Mouse (Mus musculus) retina, adult 2 months (tissue): ENCODE results near the gene Dcdc2b.

Experiments
- DNase-seq: peaks from one replicate; pipeline ENCODE4 v3.0.0-alpha.2; 2012; ENCODE audit warnings: low read depth, low spot score

Gene Dcdc2b

DNA sequence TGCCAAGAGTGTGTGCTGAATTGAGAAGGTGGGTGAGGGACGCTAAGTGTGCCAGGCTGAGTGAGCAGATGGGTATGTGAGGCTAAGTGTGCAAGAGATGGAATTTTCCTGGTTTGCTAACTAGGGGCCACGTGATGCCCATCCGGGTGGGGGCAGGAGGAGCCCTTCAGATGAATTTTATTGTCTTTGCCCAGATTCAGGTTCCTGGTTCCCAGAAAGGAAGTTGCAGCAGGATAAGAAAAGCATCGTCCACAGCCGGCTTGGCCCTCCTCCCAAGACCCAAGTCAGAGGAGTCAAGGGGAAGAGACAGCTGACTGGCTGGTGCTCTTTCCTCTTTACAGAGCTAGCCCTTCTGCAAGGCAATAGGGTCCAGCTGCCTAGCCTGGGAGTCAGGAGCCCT lies 35.6 kb downstream of the Dcdc2b start, which contains the start of gene Fam167b:
TSS of gene Fam167b (minus strand) at position 84 of the 400 bp plus-strand sequence.
- no peak for DNase-seq

DNA sequence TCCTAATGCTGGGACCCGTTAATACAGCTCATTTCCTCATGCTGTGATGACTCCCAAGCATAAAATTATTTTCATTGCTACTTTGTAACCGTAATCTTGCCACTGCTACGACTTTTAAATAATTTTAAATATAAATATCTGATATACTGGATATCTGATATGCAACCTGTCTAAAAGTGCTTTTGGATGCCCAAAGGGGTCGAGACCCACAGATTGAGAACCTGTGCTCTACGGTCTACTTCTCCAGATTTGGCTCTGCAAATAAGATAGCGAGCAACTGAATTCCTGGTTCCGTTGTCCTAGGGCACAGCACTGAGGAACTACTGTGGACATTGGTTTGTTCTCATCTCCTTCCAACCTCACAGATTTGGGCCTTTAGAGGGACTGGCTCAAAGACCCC lies 36.4 kb downstream of the Dcdc2b start:
- DNase-seq, result no peak

DNA sequence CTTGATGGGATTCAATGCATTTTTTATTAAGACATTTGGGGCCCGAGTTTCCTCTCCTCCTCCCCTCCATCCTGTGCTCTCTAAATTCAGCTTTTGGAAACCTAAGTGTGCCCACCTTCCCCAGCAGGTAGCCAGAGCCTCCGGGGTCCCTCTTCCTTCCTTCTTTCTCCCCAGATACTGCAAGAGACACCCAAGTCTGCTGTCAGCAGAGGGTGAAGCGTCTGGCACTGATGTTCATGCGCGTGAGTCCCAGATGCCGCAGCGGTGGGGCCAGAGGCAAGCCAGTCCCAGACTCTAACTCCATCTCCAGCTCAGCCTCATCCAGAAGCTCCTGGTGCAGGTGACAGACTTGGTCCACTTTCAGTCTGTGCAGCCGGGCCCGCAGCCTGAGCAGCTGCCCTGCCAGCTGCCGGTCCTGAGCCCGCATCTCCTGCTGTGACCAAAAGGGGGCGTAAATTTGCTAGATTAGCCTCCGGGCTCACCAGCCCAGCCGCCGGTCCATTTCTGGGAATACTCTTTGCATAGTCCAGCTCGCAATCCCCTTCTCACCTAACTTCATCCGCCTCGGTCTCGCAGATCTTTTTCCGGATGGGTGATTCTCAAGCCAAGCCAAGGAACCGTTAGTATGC lies 37.1 kb downstream of the Dcdc2b start:
- no peak for DNase-seq

DNA sequence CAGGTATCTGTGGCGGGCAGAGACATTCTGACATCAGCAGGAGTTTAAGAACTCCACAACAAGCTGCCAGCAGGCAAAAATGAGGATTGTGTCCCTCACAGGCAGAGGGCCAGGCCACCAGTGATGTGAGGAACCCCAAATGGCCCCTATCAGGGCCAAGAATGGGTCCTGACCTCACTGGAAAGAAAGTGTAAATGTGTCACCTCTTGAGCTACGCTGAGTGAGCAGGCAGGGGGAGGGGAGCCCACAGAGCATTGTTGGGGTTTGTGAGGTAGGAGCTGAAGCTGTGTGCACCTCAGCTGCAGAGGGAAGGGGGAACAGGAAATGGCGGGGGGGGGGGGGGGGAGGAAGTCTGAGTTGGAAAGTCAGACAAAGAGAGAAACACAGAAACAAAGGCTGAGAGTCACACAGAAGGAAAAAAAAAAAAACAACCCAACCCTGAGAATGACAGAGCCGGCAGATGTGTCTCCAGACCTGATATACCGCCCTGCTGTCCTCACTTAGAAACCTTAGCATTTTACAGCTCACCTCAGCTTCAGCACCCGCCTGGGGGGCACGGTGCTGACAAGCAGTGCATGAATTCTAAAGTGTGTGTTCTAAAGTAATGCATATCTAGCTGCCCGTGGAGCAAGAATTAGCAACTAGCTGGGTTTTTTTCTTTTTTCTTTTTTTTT lies 38.7 kb downstream of the Dcdc2b start:
- DNase-seq, result no peak

DNA sequence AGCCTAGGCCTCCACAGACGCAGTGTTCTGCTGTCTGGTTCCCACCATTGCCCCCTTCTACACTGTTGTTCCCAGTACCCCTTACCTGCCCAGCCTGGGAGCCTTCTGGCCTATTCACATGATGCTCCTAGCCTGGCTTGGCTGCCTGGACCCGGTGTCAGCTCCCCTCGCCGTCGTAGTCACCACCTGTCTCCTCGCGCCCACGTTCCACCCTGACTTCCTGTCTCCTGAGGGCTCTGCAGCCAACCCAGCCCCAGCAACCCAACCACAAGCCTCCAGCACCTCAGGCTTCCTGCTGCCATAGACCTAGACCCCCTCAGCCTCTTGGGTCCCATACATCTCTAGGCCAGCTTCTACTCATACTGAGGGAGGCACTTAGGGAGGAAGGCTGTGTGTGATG lies 40.6 kb downstream of the Dcdc2b start, which contains the start of gene Lck:
TSS of gene Lck (minus strand) at position 212 of the 400 bp plus-strand sequence.
- no peak for DNase-seq

DNA sequence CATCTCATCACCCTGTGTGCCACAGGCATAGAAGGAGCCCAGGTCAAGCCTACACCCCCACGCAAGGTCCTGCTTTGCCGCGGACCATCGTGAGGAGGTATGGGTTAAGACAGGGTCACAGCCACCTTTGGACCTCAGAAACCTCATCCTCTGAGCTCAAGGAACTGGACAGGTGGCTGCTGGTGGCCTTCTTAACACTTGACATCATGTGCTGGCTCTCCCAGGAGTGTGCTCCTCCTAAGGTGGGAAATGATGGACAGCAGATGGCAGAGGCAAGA lies 41.0 kb downstream of the Dcdc2b start:
- DNase-seq, result no peak

DNA sequence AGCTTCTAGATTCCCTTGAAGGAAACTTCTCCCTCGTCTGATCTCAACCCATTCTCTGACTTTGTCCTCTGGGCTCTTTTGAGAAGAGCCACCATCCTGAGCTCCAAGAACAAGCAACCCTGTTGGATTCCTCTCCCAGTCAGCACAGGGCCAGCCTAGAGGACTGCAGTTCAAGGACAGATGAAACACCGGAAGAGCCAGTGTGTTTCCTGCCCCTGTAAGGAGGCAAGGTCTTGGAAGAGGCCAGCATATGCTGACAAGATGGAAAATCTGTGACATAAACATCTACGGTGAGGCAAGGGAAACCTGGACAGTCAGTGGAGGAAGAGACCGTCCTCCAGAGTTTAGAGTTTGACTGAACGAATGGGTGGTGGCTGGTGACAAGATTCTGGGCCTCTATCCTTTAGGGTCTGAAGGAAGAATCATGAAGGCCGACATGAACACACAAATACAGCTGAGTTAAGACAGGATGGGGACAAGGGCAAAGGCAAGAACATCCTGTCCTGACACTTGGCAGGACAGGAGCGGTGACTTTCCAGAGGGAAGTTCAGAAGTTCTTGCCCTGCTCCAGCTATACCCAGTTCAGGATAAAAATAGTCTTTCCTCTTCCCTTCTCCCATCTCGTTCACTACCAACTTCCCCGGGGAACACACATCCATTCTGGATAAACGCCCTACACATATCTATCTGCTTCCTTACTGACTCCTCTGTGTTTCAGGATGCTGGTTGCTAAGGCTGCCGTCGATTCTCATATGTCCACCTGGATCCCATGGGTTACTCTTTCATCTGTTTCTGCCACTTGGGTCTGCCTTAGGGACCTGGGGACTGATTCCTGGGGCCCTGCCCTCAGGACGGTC lies 41.6 kb downstream of the Dcdc2b start:
- DNase-seq, result no peak

DNA sequence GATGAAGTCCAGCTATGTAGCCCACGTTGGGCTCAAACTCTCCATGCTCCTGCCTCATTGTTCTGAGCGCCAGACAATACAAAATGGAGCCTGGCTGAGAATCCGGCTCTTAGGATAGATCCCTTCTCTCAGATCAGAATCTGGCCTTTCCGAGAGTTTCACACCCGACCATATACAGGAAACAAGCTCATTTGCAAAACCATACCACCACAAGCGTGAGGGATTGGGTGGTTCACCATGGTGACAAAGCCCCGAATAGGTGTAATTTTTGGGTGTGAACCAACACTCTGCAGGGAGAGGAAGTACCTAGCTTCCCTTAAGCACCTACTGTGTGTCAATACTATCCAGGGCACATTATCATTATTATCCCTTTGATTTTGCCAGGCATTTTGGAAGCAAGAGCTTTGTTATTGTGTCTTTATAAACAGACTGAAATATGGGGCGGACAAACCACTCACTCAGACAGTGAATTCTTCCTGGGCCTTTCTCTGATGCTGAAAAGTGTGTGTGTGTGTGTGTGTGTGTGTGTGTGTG lies 42.4 kb downstream of the Dcdc2b start:
- no peak for DNase-seq

DNA sequence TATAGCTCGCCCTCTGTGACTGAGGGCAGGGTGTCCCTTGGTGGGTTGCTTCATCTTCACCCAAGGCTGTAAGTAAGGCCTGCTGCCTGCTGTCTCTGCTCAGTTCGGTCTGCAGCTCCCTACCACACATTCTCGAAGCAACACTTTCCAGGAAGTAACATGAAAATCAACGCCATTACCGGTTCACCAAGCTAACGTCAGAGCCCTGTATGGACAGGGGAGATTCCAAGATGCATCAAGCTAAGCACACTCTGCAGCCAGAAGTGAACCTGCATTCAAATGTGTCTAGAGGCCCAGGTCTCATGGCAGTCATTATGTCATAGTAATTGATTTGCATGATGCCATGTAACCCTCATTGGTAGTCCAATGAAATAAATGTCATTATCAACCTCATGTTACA lies 44.0 kb downstream of the Dcdc2b start:
- DNase-seq, result no peak

DNA sequence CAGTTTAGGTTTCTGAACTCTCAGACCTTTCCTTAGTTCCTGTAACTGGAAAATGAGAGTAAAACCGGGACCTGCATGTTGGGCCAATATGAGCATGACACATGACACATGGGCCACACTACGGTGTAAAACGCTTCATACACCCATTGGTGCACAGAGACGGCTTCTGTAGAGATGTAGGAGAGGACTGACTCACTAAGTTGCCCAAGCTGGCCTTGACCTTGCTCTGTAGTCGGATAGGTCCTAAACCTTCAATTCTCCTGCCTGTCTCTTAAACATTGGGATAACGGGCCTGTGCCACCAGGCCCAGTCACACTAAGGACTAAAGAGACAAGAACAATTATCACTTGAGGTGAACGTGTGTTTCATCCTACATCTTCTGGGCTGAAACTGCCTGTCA lies 45.7 kb downstream of the Dcdc2b start:
- no peak for DNase-seq

DNA sequence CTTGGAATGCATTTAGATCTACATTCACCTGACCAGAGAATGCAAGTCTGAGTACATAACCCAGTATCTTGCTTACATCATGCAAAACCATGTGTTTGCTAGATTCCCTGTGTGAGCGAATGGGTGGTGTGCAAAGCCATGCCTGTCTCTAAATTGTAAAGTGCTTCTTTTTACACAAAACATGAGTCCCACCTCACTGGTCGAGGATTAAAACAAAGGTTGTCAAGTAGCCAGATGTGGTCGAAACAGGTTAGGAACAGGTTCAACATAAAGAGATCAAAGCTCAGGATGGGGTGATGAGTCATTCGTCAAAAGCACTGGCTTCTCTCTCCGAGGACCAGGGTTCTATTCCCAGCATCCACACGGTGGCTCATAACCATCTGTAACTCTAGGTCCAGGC lies 48.9 kb downstream of the Dcdc2b start:
- DNase-seq, result no peak

DNA sequence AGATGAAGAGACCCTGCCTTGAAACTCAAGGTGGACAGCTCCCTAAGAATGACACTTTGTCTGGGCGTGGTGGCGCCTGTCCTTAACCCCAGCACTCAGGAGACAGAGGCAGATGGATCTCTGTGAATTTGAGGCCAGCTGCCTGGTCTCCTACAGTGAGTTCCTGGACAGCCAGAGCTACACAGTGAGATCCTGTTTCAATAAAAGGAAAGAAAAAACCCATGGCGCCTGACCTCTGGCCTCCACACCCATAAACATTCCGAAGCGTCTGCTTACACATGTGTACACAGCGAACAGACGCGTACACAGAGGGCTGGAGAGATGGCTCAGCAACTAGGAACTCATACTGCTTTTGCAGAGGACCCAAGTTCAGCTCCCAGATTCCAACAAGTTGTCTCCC lies 50.3 kb downstream of the Dcdc2b start:
- DNase-seq, result no peak

DNA sequence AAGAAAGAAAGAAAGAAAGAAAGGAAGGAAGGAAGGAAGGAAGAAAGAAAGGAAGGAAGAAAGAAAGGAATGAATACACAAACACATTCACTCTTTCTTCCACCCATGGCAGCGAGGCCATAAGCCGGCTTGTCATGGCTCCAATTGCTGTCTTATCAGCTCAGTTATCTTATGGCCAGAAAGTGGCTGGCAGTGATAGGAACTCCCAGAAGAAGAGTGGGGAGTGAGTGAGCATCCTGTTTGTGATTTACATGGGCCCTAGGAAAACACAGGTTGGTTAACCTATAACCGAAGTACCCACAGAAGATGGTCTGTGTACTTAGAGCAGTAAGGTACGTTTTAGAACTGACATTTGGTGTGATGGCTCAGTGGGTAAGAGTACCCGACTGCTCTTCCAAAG lies 52.9 kb downstream of the Dcdc2b start:
- DNase-seq, result no peak
